Mouse (Mus musculus): ENCODE results near the gene Gm13691.
"Not testable (repeated sequence)": the region's sequence is repeated elsewhere in the genome, so short reads cannot be mapped to it uniquely, and the experiment has no call there.

The Gm13691 gene

DNA sequence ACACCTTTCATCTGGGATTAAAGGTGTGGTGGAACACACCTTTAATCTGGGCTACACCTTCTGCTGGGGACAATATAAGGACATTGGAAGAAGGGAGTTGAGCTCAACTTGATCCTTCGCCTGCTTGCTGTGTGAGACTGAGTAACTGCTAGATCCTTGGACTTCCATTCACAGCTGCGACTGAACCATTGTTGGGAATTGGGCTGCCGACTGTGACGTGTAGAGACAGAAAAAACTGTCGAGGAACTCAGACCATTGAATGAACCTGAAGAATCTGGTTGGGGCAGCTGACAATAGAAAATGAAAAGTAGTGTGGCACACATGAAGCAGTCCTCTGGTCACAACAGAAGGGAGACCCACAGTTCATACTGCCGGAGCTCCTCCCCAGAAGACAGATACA is at the start of gene Gm13691:
Gm13691 (plus strand) TSS at position 301 of the 400 bp plus-strand sequence.
- not testable (repeated sequence) for DNase-seq (ENCODE audit: extremely low spot score)

DNA sequence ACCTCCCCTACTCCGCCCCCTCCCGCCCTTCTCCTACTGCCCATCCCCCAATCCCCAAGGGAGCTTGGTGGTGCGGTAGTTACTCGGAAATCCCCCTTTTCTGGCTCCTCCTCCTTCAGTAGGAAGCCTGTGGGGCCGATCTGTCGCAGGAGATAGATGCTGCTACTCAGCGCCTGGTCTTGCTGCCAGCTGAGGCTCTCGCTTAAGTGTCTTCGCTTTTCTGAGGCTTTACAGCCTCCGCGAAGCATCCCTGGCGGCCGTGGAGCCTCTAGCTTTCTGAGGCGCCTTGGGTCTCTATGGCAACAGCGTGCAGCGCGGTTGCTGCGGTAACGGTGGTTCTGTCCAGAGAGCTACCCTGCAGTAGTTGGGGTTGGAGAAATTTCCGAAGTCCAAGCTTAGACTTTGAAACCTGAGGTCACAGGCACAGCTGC is 49.4 kb upstream of the Gm13691 start, which contains the start of gene Zswim2:
Zswim2 (minus strand) TSS at position 298 of the 431 bp plus-strand sequence.
- DNase-seq (ENCODE audit: extremely low spot score), result peak; percentile 75

DNA sequence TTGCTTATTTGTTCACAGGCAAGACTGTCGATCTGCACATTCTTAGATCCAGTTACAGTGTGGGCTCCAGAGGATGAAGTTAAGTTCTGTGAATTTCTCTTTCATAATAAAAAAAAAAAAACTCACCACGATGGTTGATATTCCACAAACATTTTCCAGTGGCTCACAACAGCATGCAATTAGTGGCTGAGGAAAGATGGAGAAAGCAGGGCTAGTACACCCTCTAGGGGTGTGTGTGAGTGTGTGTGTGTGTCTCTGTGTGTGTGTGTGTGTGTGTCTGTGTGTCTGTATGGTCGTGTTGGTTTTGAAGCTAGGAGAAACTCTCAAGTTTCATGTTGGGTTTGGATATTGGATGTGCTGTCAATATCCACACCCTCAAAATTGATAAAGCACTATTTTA is 49.0 kb upstream of the Gm13691 start:
- no peak for DNase-seq (ENCODE audit: extremely low spot score)

- DNase-seq (ENCODE audit: extremely low spot score), result no peak
Measured at GRCm38 (mm10) chr2:83941792-83942191, 48.6 kb upstream of the Gm13691 start.

- not testable (repeated sequence) for DNase-seq (ENCODE audit: extremely low spot score)
Measured at GRCm38 (mm10) chr2:83955393-83955792, 35.0 kb upstream of the Gm13691 start, which contains the start of gene Gm13698. TSS of gene Gm13698 (plus strand) at chr2:83955693.

GRCm38 (mm10) chr2:83961203-83961602 is 29.1 kb upstream of the Gm13691 start, which contains the start of gene Gm13693:
TSS of gene Gm13693 (plus strand) at chr2:83961503.
- DNase-seq (ENCODE audit: extremely low spot score), result not testable (repeated sequence)

DNA sequence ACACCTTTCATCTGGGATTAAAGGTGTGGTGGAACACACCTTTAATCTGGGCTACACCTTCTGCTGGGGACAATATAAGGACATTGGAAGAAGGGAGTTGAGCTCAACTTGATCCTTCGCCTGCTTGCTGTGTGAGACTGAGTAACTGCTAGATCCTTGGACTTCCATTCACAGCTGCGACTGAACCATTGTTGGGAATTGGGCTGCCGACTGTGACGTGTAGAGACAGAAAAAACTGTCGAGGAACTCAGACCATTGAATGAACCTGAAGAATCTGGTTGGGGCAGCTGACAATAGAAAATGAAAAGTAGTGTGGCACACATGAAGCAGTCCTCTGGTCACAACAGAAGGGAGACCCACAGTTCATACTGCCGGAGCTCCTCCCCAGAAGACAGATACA is 23.3 kb upstream of the Gm13691 start, which contains the start of gene Gm13695:
Gm13695 (plus strand) TSS at position 301 of the 400 bp plus-strand sequence.
- DNase-seq (ENCODE audit: extremely low spot score), result not testable (repeated sequence)

DNA sequence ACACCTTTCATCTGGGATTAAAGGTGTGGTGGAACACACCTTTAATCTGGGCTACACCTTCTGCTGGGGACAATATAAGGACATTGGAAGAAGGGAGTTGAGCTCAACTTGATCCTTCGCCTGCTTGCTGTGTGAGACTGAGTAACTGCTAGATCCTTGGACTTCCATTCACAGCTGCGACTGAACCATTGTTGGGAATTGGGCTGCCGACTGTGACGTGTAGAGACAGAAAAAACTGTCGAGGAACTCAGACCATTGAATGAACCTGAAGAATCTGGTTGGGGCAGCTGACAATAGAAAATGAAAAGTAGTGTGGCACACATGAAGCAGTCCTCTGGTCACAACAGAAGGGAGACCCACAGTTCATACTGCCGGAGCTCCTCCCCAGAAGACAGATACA is 17.5 kb upstream of the Gm13691 start, which contains the start of gene Gm13696:
Gm13696 (plus strand) TSS at position 301 of the 400 bp plus-strand sequence.
- not testable (repeated sequence) for DNase-seq (ENCODE audit: extremely low spot score)

GRCm38 (mm10) chr2:83978633-83979032 is 11.7 kb upstream of the Gm13691 start, which contains the start of gene Gm13694:
TSS of gene Gm13694 (plus strand) at chr2:83978933.
- DNase-seq (ENCODE audit: extremely low spot score), result not testable (repeated sequence)

DNA sequence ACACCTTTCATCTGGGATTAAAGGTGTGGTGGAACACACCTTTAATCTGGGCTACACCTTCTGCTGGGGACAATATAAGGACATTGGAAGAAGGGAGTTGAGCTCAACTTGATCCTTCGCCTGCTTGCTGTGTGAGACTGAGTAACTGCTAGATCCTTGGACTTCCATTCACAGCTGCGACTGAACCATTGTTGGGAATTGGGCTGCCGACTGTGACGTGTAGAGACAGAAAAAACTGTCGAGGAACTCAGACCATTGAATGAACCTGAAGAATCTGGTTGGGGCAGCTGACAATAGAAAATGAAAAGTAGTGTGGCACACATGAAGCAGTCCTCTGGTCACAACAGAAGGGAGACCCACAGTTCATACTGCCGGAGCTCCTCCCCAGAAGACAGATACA is 5.9 kb upstream of the Gm13691 start, which contains the start of gene Gm13697:
Gm13697 (plus strand) TSS at position 301 of the 400 bp plus-strand sequence.
- not testable (repeated sequence) for DNase-seq (ENCODE audit: extremely low spot score)

DNA sequence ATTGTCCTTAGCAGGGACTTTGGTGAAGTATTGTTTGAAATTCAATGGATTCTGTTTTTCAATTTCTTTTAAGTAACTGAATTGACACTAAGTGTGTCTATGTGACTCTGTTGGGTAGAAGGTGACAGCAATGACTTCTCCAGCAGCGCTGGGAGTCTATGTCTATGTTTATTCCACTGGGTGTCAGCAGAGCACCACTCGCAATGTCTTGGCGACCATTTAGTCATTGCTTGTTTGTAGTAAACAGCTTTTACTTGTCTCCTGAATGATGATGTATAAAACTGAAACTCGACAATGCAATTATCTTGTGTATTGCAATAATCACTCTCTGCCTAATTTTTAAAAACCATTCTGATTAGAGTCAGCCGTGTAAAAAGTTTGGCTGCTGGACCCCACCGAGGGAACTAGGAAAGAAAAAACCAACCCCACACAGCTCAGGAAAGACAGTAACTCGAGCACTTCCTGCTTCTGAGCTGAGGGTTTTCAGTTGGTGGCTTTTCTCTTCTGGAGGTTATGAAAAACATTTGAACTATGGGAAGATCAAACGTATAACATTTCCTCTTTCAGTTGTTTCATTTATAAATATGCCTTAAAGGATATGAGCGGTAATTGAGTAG is 3.4 kb downstream of the Gm13691 start:
- not testable (repeated sequence) for DNase-seq (ENCODE audit: extremely low spot score)

GRCm38 (mm10) chr2:83994526-83994925 is 4.2 kb downstream of the Gm13691 start:
- DNase-seq (ENCODE audit: extremely low spot score), result not testable (repeated sequence)

DNA sequence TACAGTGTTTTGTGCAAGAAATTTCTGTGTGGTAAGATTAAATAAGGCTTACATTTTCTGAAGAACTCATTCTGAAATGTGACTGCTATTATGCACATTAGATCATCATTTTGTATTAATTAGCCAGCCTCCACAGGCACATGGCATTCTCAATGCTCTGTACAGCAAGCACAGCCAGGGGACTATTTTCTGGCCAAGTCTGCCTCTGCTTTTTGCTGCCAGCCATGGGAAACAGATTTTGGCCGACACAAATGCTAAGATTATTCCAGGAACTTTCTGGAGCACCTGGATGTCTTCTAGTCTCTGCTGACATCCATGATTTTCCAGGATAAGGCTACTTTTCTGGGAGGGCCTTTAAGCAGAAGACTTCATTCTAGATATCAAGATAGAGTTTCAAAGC is 18.6 kb downstream of the Gm13691 start:
- DNase-seq (ENCODE audit: extremely low spot score), result no peak

- no peak for DNase-seq (ENCODE audit: extremely low spot score)
Measured at GRCm38 (mm10) chr2:84009818-84010217, 19.5 kb downstream of the Gm13691 start.

- no peak for DNase-seq (ENCODE audit: extremely low spot score)
Measured at GRCm38 (mm10) chr2:84014572-84014971, 24.2 kb downstream of the Gm13691 start.

DNA sequence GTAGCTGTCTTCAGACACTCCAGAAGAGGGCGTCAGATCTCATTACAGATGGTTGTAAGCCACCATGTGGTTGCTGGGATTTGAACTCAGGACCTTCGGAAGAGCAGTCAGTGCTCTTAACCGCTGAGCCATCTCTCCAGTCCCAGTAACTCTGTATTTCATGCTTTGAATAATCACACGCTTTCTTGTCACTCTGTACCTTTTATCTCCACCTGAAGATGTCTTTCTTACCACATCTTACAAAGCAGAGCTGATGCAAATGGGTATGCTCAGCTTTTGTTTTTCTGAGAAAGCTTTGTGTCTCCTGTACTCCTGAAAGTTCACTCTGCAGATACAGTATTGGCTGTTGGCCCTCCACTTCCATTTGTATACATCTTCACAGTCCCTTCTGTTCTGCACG is 25.9 kb downstream of the Gm13691 start:
- DNase-seq (ENCODE audit: extremely low spot score), result not testable (repeated sequence)

GRCm38 (mm10) chr2:84018330-84018729 is 28.0 kb downstream of the Gm13691 start:
- no peak for DNase-seq (ENCODE audit: extremely low spot score)

DNA sequence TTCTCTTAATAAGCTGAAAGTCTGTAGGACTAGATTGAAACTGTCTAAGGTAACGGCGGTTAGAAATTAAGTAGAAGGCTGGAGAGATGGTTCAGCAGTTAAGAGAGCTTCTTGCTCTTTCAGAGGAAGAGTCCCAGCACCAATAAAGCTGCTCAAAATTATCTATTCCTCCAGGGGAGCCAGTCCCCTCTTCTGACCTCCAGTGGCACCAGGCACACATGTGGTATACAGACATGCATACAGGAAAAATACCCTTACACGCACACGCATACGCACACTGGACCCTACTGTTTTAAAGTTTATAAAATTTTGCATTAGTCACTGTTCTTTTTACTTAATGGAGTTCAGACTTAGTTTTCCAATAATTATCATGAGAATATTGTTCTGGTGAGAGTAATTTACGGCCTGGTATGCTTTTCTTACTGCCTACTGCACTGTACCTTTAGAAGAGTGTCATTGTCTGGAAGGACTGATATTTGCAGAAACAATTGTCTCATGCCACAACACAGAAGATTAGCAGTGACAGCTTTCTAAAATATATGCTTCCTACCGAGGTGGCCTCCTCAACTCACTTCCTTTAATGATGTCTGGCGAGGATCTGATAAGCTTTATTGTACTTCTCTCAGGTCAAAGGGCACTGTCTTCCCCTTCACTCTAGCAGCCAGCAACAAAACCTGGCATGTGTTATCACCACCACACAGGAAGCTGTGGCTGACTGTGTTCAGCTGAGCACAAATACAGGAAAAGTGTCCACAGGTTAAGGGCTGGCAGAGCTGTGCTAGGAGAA is 29.4 kb downstream of the Gm13691 start:
- no peak for DNase-seq (ENCODE audit: extremely low spot score)

- DNase-seq (ENCODE audit: extremely low spot score), result no peak
Measured at GRCm38 (mm10) chr2:84021930-84022329, 31.6 kb downstream of the Gm13691 start.

GRCm38 (mm10) chr2:84022905-84023304 is 32.6 kb downstream of the Gm13691 start:
- no peak for DNase-seq (ENCODE audit: extremely low spot score)

DNA sequence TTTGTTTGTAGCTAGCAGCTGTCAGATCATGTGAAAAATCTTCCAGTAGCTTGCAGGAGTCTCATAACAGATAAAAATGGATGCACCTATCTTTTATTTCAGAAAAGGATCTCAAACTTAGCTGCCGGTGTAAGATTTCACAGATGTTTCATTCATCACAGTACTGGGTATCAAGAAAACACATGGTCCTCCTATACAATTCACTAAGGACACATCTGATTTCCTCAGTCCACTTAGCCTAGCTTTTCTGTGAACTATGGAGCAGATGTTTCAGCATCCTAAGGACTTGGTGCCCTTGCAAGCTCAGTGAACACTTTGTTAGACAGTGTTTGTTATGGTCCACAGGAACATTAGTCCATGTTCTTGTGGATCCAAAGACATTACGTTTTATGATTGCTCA is 33.0 kb downstream of the Gm13691 start:
- no peak for DNase-seq (ENCODE audit: extremely low spot score)

- DNase-seq (ENCODE audit: extremely low spot score), result no peak
Measured at GRCm38 (mm10) chr2:84025217-84025616, 34.9 kb downstream of the Gm13691 start.
